Mouse (Mus musculus) hindbrain, postnatal 0 days (tissue): ENCODE data around the gene Styx. TPM values are rescaled to one million over a fixed set of nuclear protein-coding genes. Genes with fewer than 3 reads are reported as not detected.
A peak's percentile ranks its signal among the peaks of the same experiment; 100 is the strongest.

Source experiments
- ATAC-seq: fragments of 200-750 bp; cut with Nextera tagmentation; 2 replicates; pipeline ENCODE4 v1.8.0; 2017; ENCODE audit warnings: mild to moderate bottlenecking, moderate TSS enrichment, moderate library complexity
- DNase-seq: peaks from one replicate; pipeline ENCODE4 v3.0.0-alpha.2; 2015; ENCODE audit warnings: low spot score
- H3K27ac ChIP-seq: fragments of 300-500 bp; sonication (generic); 2 replicates; pipeline ENCODE4 v1.5.1; 2014; ENCODE audit warnings: mild to moderate bottlenecking
- H3K27me3 ChIP-seq: fragments of 300-500 bp; sonication (generic); 2 replicates; pipeline ENCODE4 v1.6.1; 2014; ENCODE audit warnings: low read length, mixed read lengths; ENCODE audit not compliant: insufficient read depth
- H3K36me3 ChIP-seq: fragments of 300-500 bp; sonication (generic); 2 replicates; pipeline ENCODE4 v1.6.1; 2014; ENCODE audit warnings: low read length, mixed read lengths; ENCODE audit not compliant: insufficient read depth
- H3K4me1 ChIP-seq: fragments of 300-500 bp; sonication (generic); 2 replicates; pipeline ENCODE4 v1.6.1; 2014; ENCODE audit warnings: antibody characterized with exemption, low read length, mixed read lengths; ENCODE audit not compliant: insufficient read depth
- H3K4me2 ChIP-seq: fragments of 300-500 bp; sonication (generic); 2 replicates; pipeline ENCODE4 v1.6.1; 2014; ENCODE audit warnings: low read depth, mild to moderate bottlenecking, low read length, moderate library complexity, mixed read lengths
- H3K4me3 ChIP-seq: fragments of 300-500 bp; sonication (generic); 2 replicates; pipeline ENCODE4 v1.5.1; 2014; ENCODE audit warnings: low read length
- H3K9ac ChIP-seq: fragments of 300-500 bp; sonication (generic); replicated peaks from 2 replicates; pipeline ENCODE4 v1.6.1; 2014; ENCODE audit warnings: mild to moderate bottlenecking, low read length, moderate library complexity, mixed read lengths
- H3K9me3 ChIP-seq: fragments of 300-500 bp; sonication (generic); 2 replicates; pipeline ENCODE4 v1.6.1; 2016; ENCODE audit warnings: low read length, mixed read lengths
- CTCF ChIP-seq: IDR thresholded peaks from 2 replicates; pipeline ENCODE4 v1.5.1; 2016; ENCODE audit warnings: antibody characterized with exemption, control low read depth, low read depth
- WGBS: fragments of 180-500 bp; shearing (Covaris S2); extraction: QIAGEN DNeasy Blood & Tissue Kit; methylation state at CpG from one replicate; pipeline ENCODE4 v1.1.7; 2014; 5-methylcytosine and 5-hydroxymethylcytosine counted together
- polyA plus RNA-seq: library from polyadenylated mRNA; unstranded; fragments of >200 nt; fragmentation: Nextera tagmentation; extraction: Ambion mirVana; gene quantifications from 2 replicates; pipeline ENCODE4 v1.2.1, GENCODE M21; 2015
- total RNA-seq: library from RNA; depleted of rRNA; stranded (reverse); fragments of >200 nt; gene quantifications from 2 replicates; pipeline ENCODE4 v1.2.3, GENCODE M21; 2014

Gene Styx
- total and polyA plus RNA-seq, 2 experiments from 2014 or later: 20.7 to 72.4 TPM

DNA sequence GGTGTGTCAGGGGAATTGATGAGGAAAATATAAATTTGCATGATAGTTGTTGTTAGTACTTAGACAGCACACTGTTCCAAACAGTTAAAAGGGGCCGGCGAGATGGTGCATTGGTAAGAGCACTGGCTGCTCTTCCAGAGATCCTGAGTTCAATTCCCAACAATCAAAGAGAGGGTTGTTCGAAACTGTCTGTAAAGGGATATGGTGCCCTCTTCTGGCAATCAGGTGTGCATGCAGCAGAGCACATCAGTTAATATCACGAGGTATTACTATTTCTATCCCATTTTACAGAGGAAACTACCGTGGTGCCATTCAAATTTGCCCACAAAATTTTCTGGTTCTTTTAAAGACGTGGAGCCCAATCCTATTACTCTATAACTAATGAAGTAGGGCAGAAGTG, 83.3 kb downstream of the Styx start:
- Histone ChIP-seq H3K9ac (no peak overlapping the region), H3K4me1 (no peaks in the 10 kb centered on the region), H3K36me3 (no peaks in the 10 kb centered on the region), H3K27ac (no peak overlapping the region), H3K4me2 (no peak overlapping the region), H3K27me3 (no peaks in the 10 kb centered on the region), H3K9me3 (0 out of 2 replicates have a peak, but pooled peaks cover 3% of the 10 kb centered on the region), H3K4me3 (no peak overlapping the region)
- TF ChIP-seq CTCF: peak; percentile 38
- 73% methylated on average over 6 of the region's 6 CpGs for WGBS
- DNase-seq (no peak), ATAC-seq (no peak)

GRCm38 (mm10) chr14:45438250-45438930, 87.5 kb downstream of the Styx start:
- Histone ChIP-seq H3K36me3 (no peaks in the 10 kb centered on the region), H3K9me3 (no peaks in the 10 kb centered on the region), H3K27ac (no peak overlapping the region), H3K4me1 (no peaks in the 10 kb centered on the region), H3K4me2 (no peak overlapping the region), H3K9ac (no peak overlapping the region), H3K4me3 (no peak overlapping the region), H3K27me3 (no peaks in the 10 kb centered on the region)
- TF ChIP-seq CTCF: no peak
- no peak for ATAC-seq
- no peak for DNase-seq
- WGBS: 85% methylated on average over 19 of the region's 19 CpGs

GRCm38 (mm10) chr14:45438931-45439275, 88.0 kb downstream of the Styx start:
- no peaks in the 10 kb centered on the region for H3K9me3 ChIP-seq
- H3K4me3 ChIP-seq: no peak overlapping the region
- ATAC-seq: no peak
- H3K27me3 ChIP-seq: no peaks in the 10 kb centered on the region
- H3K4me1 ChIP-seq: no peaks in the 10 kb centered on the region
- TF ChIP-seq CTCF: no peak
- no peak overlapping the region for H3K9ac ChIP-seq
- no peak overlapping the region for H3K27ac ChIP-seq
- no peak for DNase-seq
- no peaks in the 10 kb centered on the region for H3K36me3 ChIP-seq
- no peak overlapping the region for H3K4me2 ChIP-seq
- WGBS: 68% methylated on average over 2 of the region's 2 CpGs

- no peak for DNase-seq
- Histone ChIP-seq H3K4me2 (no peak overlapping the region), H3K27ac (no peak overlapping the region), H3K9me3 (no peaks in the 10 kb centered on the region), H3K9ac (no peak overlapping the region), H3K27me3 (no peaks in the 10 kb centered on the region), H3K36me3 (no peaks in the 10 kb centered on the region), H3K4me3 (no peak overlapping the region), H3K4me1 (no peaks in the 10 kb centered on the region)
- no peak for ATAC-seq
- no peak for TF ChIP-seq CTCF
- 70% methylated on average over 9 of the region's 9 CpGs for WGBS
These were observed 88.5 kb downstream of the Styx start for GRCm38 (mm10) chr14:45439387-45439786.

GRCm38 (mm10) chr14:45441291-45441690, 90.4 kb downstream of the Styx start:
- H3K36me3 ChIP-seq: no peaks in the 10 kb centered on the region
- H3K9ac ChIP-seq: no peak overlapping the region
- H3K4me2 ChIP-seq: no peak overlapping the region
- H3K27me3 ChIP-seq: no peaks in the 10 kb centered on the region
- H3K27ac ChIP-seq: no peak overlapping the region
- DNase-seq: no peak
- TF ChIP-seq CTCF: no peak
- H3K4me3 ChIP-seq: no peak overlapping the region
- no peaks in the 10 kb centered on the region for H3K9me3 ChIP-seq
- 72% methylated on average over 6 of the region's 6 CpGs for WGBS
- ATAC-seq: peak; percentile 55; the same call in 1 of the 2 replicates
- H3K4me1 ChIP-seq: no peaks in the 10 kb centered on the region

DNA sequence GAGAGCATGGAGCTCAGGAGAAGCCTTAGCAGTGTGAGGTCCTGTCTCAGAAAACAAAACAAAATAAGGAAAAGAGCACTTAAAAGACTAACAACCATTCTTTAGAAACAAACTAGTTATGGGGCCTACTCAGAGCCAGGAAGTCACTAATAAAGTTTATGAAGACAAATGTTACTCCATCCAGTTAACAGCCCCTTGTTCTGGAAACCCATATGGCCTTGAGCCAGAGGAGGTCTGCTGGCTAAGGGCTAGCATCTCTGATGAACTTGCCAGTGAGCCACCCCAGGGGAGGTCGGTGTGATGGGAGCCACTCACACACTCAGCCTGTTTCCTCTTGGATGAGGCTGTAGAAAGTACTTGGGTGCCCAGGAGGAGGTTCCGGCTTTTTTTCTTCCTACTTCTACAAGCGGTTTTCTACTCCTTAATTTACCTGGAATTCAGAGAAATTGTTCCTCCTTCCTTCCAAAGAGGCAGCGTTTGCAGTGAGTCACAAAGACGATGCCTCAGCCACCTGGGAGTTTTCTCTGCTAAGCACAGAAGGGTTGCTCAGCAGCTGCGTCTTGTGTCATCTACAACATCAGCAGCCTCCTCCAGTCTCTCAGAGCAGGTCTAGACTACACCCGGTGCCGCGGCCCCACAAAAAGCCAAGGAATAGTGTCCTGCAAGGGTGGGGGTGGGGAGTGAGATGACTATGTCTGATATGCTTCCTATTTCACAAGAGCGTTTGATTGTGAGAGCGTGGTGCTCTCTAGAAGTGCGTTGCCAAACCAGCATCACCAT, 92.1 kb downstream of the Styx start:
- DNase-seq (no peak), ATAC-seq (no peak)
- Histone ChIP-seq H3K27me3 (no peaks in the 10 kb centered on the region), H3K9me3 (no peaks in the 10 kb centered on the region), H3K4me3 (no peak overlapping the region), H3K4me1 (no peaks in the 10 kb centered on the region), H3K4me2 (no peak overlapping the region), H3K9ac (no peak overlapping the region), H3K27ac (no peak overlapping the region), H3K36me3 (no peaks in the 10 kb centered on the region)
- no peak for TF ChIP-seq CTCF
- WGBS: 71% methylated on average over 12 of the region's 12 CpGs

DNA sequence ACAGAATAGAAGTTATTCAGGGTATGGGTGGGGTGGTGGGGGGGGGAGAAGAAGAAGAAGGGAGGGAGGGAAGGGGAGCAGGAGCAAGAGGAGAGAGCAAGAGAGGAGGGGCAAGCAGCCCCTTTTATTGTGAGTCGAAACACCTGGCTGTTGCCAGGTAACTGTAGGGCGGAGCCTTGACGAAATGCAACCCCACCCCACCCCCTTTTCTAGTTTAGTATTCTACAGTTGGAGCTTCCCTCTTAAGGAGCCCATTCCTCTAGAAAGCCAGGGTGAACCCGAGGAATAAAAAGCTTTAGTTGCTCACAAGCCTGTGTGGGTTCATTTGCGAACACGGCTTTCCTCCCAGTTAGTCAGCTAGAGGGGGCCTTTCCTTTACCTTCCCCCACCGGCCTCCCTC, 94.0 kb downstream of the Styx start:
- Histone ChIP-seq H3K4me1 (no peaks in the 10 kb centered on the region), H3K9me3 (no peaks in the 10 kb centered on the region), H3K4me2 (no peak overlapping the region), H3K27me3 (no peaks in the 10 kb centered on the region), H3K27ac (no peak overlapping the region), H3K4me3 (no peak overlapping the region), H3K36me3 (no peaks in the 10 kb centered on the region), H3K9ac (no peak overlapping the region)
- DNase-seq: no peak
- WGBS: 48% methylated on average over 7 of the region's 7 CpGs
- no peak for ATAC-seq
- no peak for TF ChIP-seq CTCF
